Mouse (Mus musculus): ENCODE measurements around the gene Jun.

DNA sequence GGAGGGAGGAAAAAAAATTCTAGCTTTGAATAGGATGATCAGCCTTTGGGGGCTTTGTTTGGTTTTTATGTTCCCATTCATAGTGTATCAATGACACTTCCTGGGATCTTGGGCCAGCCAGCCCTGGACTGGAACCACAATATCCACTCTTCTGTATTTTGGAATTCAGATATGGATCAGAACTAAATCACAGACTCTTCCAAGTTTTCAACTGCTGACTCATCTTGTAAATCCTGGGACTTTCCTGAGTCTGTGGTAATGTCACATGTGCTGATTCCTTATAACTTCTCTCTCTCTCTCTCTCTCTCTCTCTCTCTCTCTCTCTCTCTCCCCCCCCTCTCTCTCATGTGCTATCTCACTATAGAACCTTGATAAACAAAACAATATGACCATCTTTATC is 48.7 kb upstream of the Jun start:
- TF ChIP-seq CTCF (IDR thresholded peaks at IDR 0.05; ENCODE audit: extremely low read depth, insufficient read depth, insufficient read length, insufficient replicate concordance) (no peak), POLR2A (IDR thresholded peaks at IDR 0.05; ENCODE audit: low read depth, low read length) (no peak)

Data from spleen, adult 2 months (tissue).